Mouse (Mus musculus): ENCODE measurements around the gene Higd1a.

- TF ChIP-seq POLR2A (IDR thresholded peaks at IDR 0.05; ENCODE audit: insufficient read depth, low read depth, low read length) (no peak), CTCF (IDR thresholded peaks at IDR 0.05; ENCODE audit: insufficient read depth, low read depth, low read length) (no peak)
These were observed 42.2 kb upstream of the Higd1a start for GRCm38 (mm10) chr9:121900282-121900855.
